Mouse (Mus musculus) urinary bladder, postnatal 14 days (tissue): ENCODE results near the gene Otud1.

ENCODE experiments used
- DNase-seq: peaks from one replicate; pipeline ENCODE4 v3.0.0; 2021; ENCODE audit warnings: low spot score

Gene Otud1

DNA sequence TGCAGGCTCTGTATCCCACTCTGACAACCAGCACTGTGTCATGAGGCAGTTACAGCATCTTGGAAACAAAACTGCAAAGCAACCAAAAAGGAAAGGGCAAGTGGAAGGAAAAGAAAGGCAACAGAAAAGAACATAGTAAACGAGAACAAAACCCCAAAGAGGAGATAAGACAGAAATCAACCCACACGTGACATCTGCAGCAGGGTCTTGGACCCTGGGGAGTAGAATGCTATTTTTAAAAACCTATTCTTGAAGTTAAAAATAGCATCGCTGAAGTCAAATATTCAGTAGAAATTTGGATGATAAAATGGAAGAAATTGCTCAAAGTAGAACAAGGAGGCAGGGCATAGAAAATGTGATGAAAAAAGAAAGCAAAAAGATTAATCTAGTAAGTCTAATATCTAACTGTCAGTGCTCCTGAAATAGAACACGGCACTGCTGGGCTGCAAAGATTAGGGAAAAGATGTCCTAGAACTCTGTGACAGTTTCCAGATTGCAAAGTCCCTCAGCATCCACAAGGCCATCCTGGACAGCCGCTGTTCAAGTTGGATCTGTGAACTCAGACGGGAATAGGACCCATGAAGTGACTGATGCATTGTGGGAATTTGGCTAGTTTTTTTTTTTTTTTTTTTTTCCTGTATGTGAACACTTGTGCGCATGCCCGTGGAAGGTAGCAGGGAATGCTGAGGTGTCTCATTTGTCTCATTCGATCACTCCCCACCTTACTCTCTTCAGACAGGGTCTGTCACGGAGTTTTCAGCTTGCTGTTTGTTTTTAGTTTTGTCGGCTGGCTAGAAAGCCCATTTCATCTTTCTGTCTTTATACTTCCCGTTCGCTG, 13.5 kb downstream of the Otud1 start:
- no peak for DNase-seq

DNA sequence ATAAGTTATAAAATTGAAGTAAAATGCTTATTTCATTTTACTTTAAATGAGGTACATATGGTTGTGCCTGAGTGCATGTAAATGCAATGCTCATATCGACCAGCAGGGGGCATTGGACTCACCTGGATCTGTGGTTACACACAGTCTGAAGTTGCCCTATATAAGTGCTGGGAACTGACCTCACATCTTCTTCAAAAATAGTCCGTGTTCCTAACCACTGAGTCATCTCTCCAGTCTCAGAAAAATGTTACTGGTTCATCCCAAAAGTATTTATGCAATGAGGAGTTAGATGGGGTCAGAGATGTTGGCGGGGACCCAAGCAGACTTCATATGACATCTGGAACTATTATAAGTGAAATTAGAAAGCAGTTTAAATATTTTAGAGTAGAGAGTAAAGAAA, 25.4 kb downstream of the Otud1 start:
- peak; percentile 16 for DNase-seq

DNA sequence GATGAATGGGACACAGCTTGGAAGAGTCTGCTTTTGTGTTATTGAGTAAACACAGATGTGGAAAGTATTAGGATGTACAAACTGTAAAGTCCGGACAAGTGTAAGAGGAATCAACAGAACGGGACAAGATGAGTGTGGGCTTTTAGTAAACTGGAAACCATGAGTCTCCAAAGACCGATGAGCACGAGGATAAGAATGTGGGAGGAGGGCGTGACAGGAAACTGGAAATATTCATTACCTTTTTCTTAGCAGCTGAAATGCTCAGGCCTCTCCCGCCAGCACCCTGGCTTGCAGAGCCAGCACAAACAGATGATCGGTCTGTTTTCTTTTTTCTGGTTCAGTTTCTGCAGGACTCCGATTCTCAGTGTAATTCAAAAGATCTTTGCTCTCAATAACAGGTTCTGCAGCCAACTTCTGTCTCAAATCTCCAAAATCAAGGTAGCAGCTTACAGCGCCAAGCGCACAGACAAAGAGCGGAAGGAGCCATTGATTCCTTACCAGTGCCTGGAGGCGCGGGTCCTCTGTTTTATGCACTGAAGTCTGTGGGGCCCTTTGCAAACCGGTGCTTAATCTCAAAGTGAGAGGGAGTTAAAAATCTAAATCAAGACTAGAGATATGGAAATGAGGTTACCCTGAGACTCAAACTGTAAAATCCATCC, 28.1 kb downstream of the Otud1 start:
- DNase-seq: peak; percentile 20

- no peak for DNase-seq
These were observed 32.5 kb downstream of the Otud1 start for GRCm38 (mm10) chr2:19690094-19690493.

GRCm38 (mm10) chr2:19699573-19700295, 42.2 kb downstream of the Otud1 start:
- DNase-seq: no peak

GRCm38 (mm10) chr2:19701386-19701785, 43.8 kb downstream of the Otud1 start:
- no peak for DNase-seq

DNA sequence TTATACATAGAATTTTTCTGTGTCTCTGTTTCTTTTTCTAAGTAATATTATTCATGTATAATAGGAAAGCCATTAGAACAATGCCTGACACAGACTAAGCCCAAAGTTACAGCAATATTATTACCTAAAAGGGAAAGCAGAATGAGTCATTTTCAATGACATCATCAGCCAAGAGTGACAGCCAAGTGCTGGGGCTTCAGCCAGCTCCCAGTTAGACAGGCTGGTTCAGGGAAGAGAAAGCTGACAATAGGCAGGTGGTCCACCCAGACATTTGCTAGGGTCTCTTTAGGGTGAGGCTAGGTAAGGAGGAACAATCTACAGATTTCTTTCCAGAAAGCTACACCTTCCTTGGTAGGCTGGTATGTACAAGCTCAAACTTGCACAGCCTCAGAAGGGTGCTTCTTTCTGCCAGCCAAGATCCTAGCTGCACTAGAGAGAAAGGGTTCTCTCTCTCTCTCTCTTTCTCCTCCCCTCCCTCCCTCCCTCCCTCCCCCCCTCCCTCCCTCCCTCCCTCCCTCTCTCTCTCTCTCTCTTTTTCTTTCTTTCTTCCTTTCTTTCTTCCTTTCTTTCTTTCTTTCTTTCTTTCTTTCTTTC, 45.6 kb downstream of the Otud1 start:
- DNase-seq: no peak

DNA sequence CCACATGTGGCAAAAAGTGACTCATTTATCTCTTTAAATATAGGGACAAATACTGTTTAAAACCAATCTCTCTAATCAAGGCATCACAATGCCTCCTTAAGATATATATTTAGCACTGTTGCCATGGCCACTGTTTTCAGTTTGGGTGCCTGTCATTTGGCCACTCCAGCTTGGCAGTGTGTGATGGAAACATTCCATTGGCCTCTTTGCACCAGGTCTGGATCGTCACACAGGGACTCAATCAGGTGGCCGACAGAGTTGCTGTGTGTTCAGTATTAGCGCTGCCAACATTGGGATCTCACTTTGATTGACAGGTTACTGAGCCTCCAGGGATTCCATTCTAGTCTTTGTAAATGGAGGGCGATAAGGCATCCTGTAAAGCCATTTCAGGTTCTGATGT, 46.1 kb downstream of the Otud1 start:
- no peak for DNase-seq

DNA sequence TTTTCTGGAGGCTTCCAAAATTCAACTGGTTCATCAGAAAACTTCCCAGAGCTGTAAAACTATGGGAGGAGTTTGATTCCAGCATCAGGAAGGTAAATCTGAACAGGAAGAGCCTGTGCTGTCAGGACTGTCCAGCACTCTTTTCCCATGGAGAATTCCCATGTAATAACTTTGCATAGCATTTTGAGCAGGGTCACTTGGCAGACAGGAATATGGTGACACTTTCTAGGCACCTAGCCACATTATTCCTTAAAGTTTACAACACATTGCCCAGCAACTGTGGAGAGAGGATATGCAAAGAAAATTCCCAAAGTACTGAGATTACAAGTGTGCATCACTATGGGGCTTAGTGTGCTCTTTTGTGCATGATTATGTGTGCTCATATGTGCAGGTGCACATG, 46.7 kb downstream of the Otud1 start:
- DNase-seq: no peak

DNA sequence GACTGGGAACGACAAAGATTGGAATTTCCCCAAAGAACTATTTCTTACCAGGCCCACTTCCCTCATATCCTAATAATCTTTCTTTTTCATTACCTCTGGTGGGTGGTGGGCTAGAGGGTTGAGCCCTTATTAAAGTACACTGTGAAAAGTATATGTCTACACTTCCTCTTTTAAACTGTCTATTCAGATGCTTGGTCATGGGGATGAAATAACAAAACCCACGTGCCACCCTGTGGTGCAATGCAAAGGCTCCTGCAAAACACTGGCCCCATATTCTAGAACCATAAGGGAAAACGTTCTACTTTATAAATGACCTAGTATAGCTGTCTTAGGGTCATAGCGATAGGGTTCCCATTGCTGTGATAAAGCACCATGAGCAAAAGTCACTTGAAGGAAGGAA, 49.3 kb downstream of the Otud1 start:
- DNase-seq: no peak
